Mouse (Mus musculus) G1E (cell line): ENCODE results near the gene Myo10. TPM values are rescaled to one million over a fixed set of nuclear protein-coding genes. Genes with fewer than 3 reads are reported as not detected.

Source experiments
- ATAC-seq: 2 replicates; pipeline ENCODE4 v1.8.0; 2016; ENCODE audit warnings: mild to moderate bottlenecking; ENCODE audit not compliant: insufficient number of reproducible peaks, poor library complexity, low FRiP score, severe bottlenecking; ENCODE audit errors: extremely low read depth
- DNase-seq: peaks from one replicate; pipeline ENCODE4 v3.0.0; 2012; ENCODE audit warnings: low spot score
- H3K27me3 ChIP-seq: 2 replicates; pipeline ENCODE4 v1.6.1; 2012; ENCODE audit warnings: mild to moderate bottlenecking, low read length, inconsistent platforms; ENCODE audit not compliant: insufficient read depth
- H3K36me3 ChIP-seq: replicated peaks from 2 replicates; pipeline ENCODE3; 2012; ENCODE audit warnings: mild to moderate bottlenecking, inconsistent platforms
- H3K4me1 ChIP-seq: 2 replicates; pipeline ENCODE4 v1.6.1; 2012; ENCODE audit warnings: low read depth, low read length, inconsistent platforms, mixed read lengths; ENCODE audit not compliant: insufficient read depth
- H3K4me3 ChIP-seq: 2 replicates; pipeline ENCODE4 v1.5.1; 2012; ENCODE audit warnings: low read depth, mild to moderate bottlenecking, inconsistent platforms, low read length, moderate library complexity, mixed read lengths
- H3K9me3 ChIP-seq: replicated peaks from 2 replicates; pipeline ENCODE4 v1.6.1; 2012; ENCODE audit warnings: inconsistent platforms
- CTCF ChIP-seq: IDR thresholded peaks from 2 replicates; pipeline ENCODE4 v1.5.1; 2012; ENCODE audit warnings: low read depth, low read length, inconsistent platforms, mixed read lengths
- GATA1 ChIP-seq: IDR thresholded peaks from 2 replicates; pipeline ENCODE4 v1.6.1; 2012; ENCODE audit warnings: borderline replicate concordance, low read length, inconsistent platforms, mixed read lengths
- GATA2 ChIP-seq: IDR thresholded peaks from 2 replicates; pipeline ENCODE4 v1.6.1; 2012; ENCODE audit warnings: low read depth, low read length, inconsistent platforms, borderline replicate concordance
- POLR2AphosphoS5 ChIP-seq: IDR thresholded peaks from 2 replicates; pipeline ENCODE4 v1.6.1; 2012; ENCODE audit warnings: low read depth, low read length, inconsistent platforms; ENCODE audit not compliant: insufficient replicate concordance
- TAL1 ChIP-seq: conservative IDR thresholded peaks from 2 replicates; pipeline ENCODE4 v1.6.1; 2012; ENCODE audit warnings: low read depth, low read length, inconsistent platforms, mixed read lengths
- polyA plus RNA-seq: library from polyadenylated mRNA; stranded (reverse); fragments of >175 nt; gene quantifications from 2 replicates; pipeline ENCODE4 v1.2.3, GENCODE M21; 2012
- total RNA-seq, 2 experiments: library from RNA; stranded (forward) in 1 of 2; stranded (reverse) in 1 of 2; fragments of 200-1000 nt in 1 of 2; fragments of >200 nt in 1 of 2; fragmentation: Nextera tagmentation in 1 of 2; gene quantifications; 2 replicates each; pipeline ENCODE4 v1.2.3; 2014 to 2017

Gene Myo10
- total and polyA plus RNA-seq, 3 experiments, result 0.11 to 1.7 TPM; not detected in 1

GRCm38 (mm10) chr15:25834920-25835674 lies 212.8 kb downstream of the Myo10 start:
- no peak for DNase-seq
- no peaks in the 10 kb centered on the region for H3K27me3 ChIP-seq
- no peaks in the 10 kb centered on the region for H3K4me1 ChIP-seq
- no peak for ATAC-seq
- TF ChIP-seq POLR2AphosphoS5 (no peak), GATA1 (no peak)
- no peaks in the 10 kb centered on the region for H3K36me3 ChIP-seq
- peaks cover 48% of the 10 kb centered on the region for H3K9me3 ChIP-seq
- no peak overlapping the region for H3K4me3 ChIP-seq

GRCm38 (mm10) chr15:25842462-25843085 lies 220.2 kb downstream of the Myo10 start:
- Histone ChIP-seq H3K4me1 (no peaks in the 10 kb centered on the region), H3K27me3 (no peaks in the 10 kb centered on the region), H3K36me3 (no peaks in the 10 kb centered on the region), H3K4me3 (no peak overlapping the region; the same call in 1 of the 2 replicates), H3K9me3 (peaks cover 25% of the 10 kb centered on the region)
- TF ChIP-seq GATA2, result no peak
- no peak for TF ChIP-seq GATA1
- DNase-seq, result no peak
- no peak for ATAC-seq

- no peak within 1 kb of the TSS; the same call in 1 of the 2 replicates for H3K4me3 ChIP-seq
- DNase-seq, result no peak
- ATAC-seq, result no peak
- no peaks in the 10 kb centered on the region for H3K4me1 ChIP-seq
- H3K36me3 ChIP-seq, result no peaks in the 10 kb centered on the region
- TF ChIP-seq GATA2, result no peak
- TF ChIP-seq TAL1, result no peak
- no peak for TF ChIP-seq CTCF
- TF ChIP-seq POLR2AphosphoS5, result no peak
- no peak for TF ChIP-seq GATA1
- peaks cover 27% of the 10 kb centered on the region for H3K9me3 ChIP-seq
- H3K27me3 ChIP-seq, result no peaks in the 10 kb centered on the region
Measured at GRCm38 (mm10) chr15:25843086-25843991, 221.0 kb downstream of the Myo10 start, which contains the start of gene Retreg1. Retreg1 (plus strand) TSS chr15:25843180.

GRCm38 (mm10) chr15:25844013-25844570 lies 221.8 kb downstream of the Myo10 start:
- TF ChIP-seq CTCF (no peak), GATA1 (no peak), POLR2AphosphoS5 (no peak), TAL1 (no peak), GATA2 (no peak)
- no peak for DNase-seq
- no peak for ATAC-seq
- no peaks in the 10 kb centered on the region for H3K27me3 ChIP-seq
- H3K4me3 ChIP-seq, result no peak overlapping the region
- H3K4me1 ChIP-seq, result no peaks in the 10 kb centered on the region
- H3K9me3 ChIP-seq, result peaks cover 27% of the 10 kb centered on the region
- H3K36me3 ChIP-seq, result no peaks in the 10 kb centered on the region

GRCm38 (mm10) chr15:25844771-25845170 lies 222.4 kb downstream of the Myo10 start:
- ATAC-seq (no peak), DNase-seq (no peak)
- Histone ChIP-seq H3K36me3 (no peaks in the 10 kb centered on the region), H3K4me1 (no peaks in the 10 kb centered on the region), H3K27me3 (no peaks in the 10 kb centered on the region), H3K4me3 (no peak overlapping the region), H3K9me3 (peaks cover 33% of the 10 kb centered on the region)
- TF ChIP-seq GATA2 (no peak), POLR2AphosphoS5 (no peak), GATA1 (no peak), TAL1 (no peak), CTCF (no peak)
